Mouse (Mus musculus): ENCODE results near the gene Nos1.

The Nos1 gene

GRCm38 (mm10) chr5:118008344-118008743 lies 227.5 kb downstream of the Nos1 start:
- DNase-seq, result no peak

All from thymus, postnatal 4 days (tissue).